Mouse (Mus musculus) CH12.LX (cell line): ENCODE data around the gene Limk2.

Experiments
- CTCF ChIP-seq, 2 experiments: IDR thresholded peaks in 1 of 2; conservative IDR thresholded peaks in 1 of 2; 2 replicates each; pipeline ENCODE4 v1.5.1; 2011 to 2012; ENCODE audit warnings: low read depth in 2 of 2, low read length in 2 of 2, improper control_type of control experiment in 1 of 2, inconsistent platforms in 1 of 2, mild to moderate bottlenecking in 1 of 2, moderate library complexity in 1 of 2
- EP300 ChIP-seq: IDR thresholded peaks from 2 replicates; pipeline ENCODE4 v1.6.1; 2011; ENCODE audit warnings: low read length, improper control_type of control experiment
- IRF4 ChIP-seq: IDR thresholded peaks from 2 replicates; pipeline ENCODE4 v1.6.1; 2014; ENCODE audit warnings: low read depth, mild to moderate bottlenecking, inconsistent platforms, low read length, improper control_type of control experiment
- POLR2A ChIP-seq: IDR thresholded peaks from 2 replicates; pipeline ENCODE4 v1.6.1; 2011; ENCODE audit warnings: low read depth, mild to moderate bottlenecking, improper control_type of control experiment, low read length
- RAD21 ChIP-seq: IDR thresholded peaks from 2 replicates; pipeline ENCODE4 v1.6.1; 2011; ENCODE audit warnings: low read depth, mild to moderate bottlenecking, low read length, improper control_type of control experiment, moderate library complexity
- TBP ChIP-seq: conservative IDR thresholded peaks from 2 replicates; pipeline ENCODE4 v1.6.1; 2011; ENCODE audit warnings: low read depth, low read length, improper control_type of control experiment
- TCF12 ChIP-seq: IDR thresholded peaks from 2 replicates; pipeline ENCODE4 v1.6.1; 2014; ENCODE audit warnings: low read depth, mild to moderate bottlenecking, inconsistent platforms, low read length, improper control_type of control experiment
- UBTF ChIP-seq: IDR thresholded peaks from 2 replicates; pipeline ENCODE4 v1.6.1; 2012; ENCODE audit warnings: low read depth, mild to moderate bottlenecking, inconsistent platforms, low read length, improper control_type of control experiment, moderate library complexity
- USF1 ChIP-seq: IDR thresholded peaks from 2 replicates; pipeline ENCODE4 v1.6.1; 2014; ENCODE audit warnings: low read depth, mild to moderate bottlenecking, inconsistent platforms, low read length, improper control_type of control experiment
- ZC3H11A ChIP-seq: IDR thresholded peaks from 2 replicates; pipeline ENCODE4 v1.6.1; 2012; ENCODE audit warnings: low read depth, mild to moderate bottlenecking, inconsistent platforms, low read length, improper control_type of control experiment
- ZKSCAN1 ChIP-seq: IDR thresholded peaks from 2 replicates; pipeline ENCODE4 v1.6.1; 2012; ENCODE audit warnings: low read depth, inconsistent platforms, low read length, improper control_type of control experiment, borderline replicate concordance
- ZMIZ1 ChIP-seq: IDR thresholded peaks from 2 replicates; pipeline ENCODE4 v1.6.1; 2012; ENCODE audit warnings: low read depth, mild to moderate bottlenecking, inconsistent platforms, low read length, improper control_type of control experiment
- ZNF384 ChIP-seq: IDR thresholded peaks from 2 replicates; pipeline ENCODE4 v1.6.1; 2012; ENCODE audit warnings: low read depth, low read length, improper control_type of control experiment, inconsistent platforms

- TF ChIP-seq CTCF (conservative IDR thresholded peaks at IDR 0.05 in 1 of 2, IDR thresholded peaks at IDR 0.05 in 1 of 2; ENCODE audit: low read depth in 2 of 2, low read length in 2 of 2) (no peak), TBP (no peak), RAD21 (no peak), POLR2A (no peak), ZKSCAN1 (no peak), ZC3H11A (no peak), ZNF384 (no peak), IRF4 (peak; percentile 87), EP300 (peak; percentile 85), UBTF (no peak), TCF12 (no peak), ZMIZ1 (no peak), USF1 (no peak)
Measured at GRCm38 (mm10) chr11:3442677-3443076, 33.7 kb upstream of the Limk2 start.
